Mouse (Mus musculus): Measurements from ENCODE around the gene Ankrd65. TPM values are rescaled to one million over a fixed set of nuclear protein-coding genes. Genes with fewer than 3 reads are reported as not detected.
"Not testable (repeated sequence)": the region's sequence is repeated elsewhere in the genome, so short reads cannot be mapped to it uniquely, and the experiment has no call there.

Gene Ankrd65
- 0.12 TPM in 1 of 2 replicates, not detected in the other for total RNA-seq (2012; rRNA removed)
- not detected for polyA plus RNA-seq (2012; ENCODE audit: insufficient read depth in 1 of 2, insufficient read length in 2 of 2, low read depth in 1 of 2, low replicate concordance in 2 of 2, missing spikeins in 1 of 2)

- H3K9ac ChIP-seq (ENCODE audit: control insufficient read depth, low read depth, low read length, poor library complexity, severe bottlenecking), result no peak within 1 kb of the TSS
- H3K27ac ChIP-seq (ENCODE audit: control insufficient read depth, low read depth, low read length), result no peak within 1 kb of the TSS
- no peak for DNase-seq (ENCODE audit: low read depth, low spot score)
- no peak for TF ChIP-seq SMC3 (IDR thresholded peaks at IDR 0.05; ENCODE audit: low read depth, low read length)
- no peak for TF ChIP-seq ZC3H11A (IDR thresholded peaks at IDR 0.05; ENCODE audit: low read depth, low read length)
- TF ChIP-seq BHLHE40 (IDR thresholded peaks at IDR 0.05; ENCODE audit: borderline replicate concordance, low read depth, low read length), result no peak
- TF ChIP-seq MYC (IDR thresholded peaks at IDR 0.05; ENCODE audit: low read depth, low read length), result no peak
- peaks cover 10 to 17% of the 10 kb centered on the region in 2 experiments for H3K4me1 ChIP-seq (ENCODE audit: control insufficient read depth in 1 of 2, insufficient read depth in 2 of 2, low read length in 2 of 2)
- no peaks in the 10 kb centered on the region for H3K79me2 ChIP-seq (ENCODE audit: control insufficient read depth, insufficient read depth, low read length, poor library complexity)
- H3K9me3 ChIP-seq (replicated peaks; ENCODE audit: insufficient read depth, low read length), result no peaks in the 10 kb centered on the region
- no peaks in the 10 kb centered on the region for H3K27me3 ChIP-seq (ENCODE audit: control insufficient read depth in 1 of 2, insufficient read depth in 2 of 2, low read length in 2 of 2)
- H3K4me3 ChIP-seq (ENCODE audit: control insufficient read depth in 1 of 2, insufficient read depth in 1 of 2, low read depth in 2 of 2, low read length in 2 of 2), result no peak within 1 kb of the TSS
- H3K36me3 ChIP-seq (ENCODE audit: control insufficient read depth in 1 of 2, insufficient read depth in 2 of 2, low read length in 2 of 2), result peaks cover 0 to 15% of the 10 kb centered on the region in 2 experiments; a peak in 2 of 4 replicates
Measured at GRCm38 (mm10) chr4:155790021-155790489, at the start of gene Ankrd65. Gene Ankrd65, plus strand, starts transcription at chr4:155790439.

- H3K36me3 ChIP-seq (ENCODE audit: control insufficient read depth in 1 of 2, insufficient read depth in 2 of 2, low read length in 2 of 2), result peaks cover 0 to 16% of the 10 kb centered on the region in 2 experiments; a peak in 2 of 4 replicates
- H3K27ac ChIP-seq (ENCODE audit: control insufficient read depth, low read depth, low read length); H3K4me3 ChIP-seq (ENCODE audit: control insufficient read depth in 1 of 2, insufficient read depth in 1 of 2, low read depth in 2 of 2, low read length in 2 of 2): not testable (repeated sequence)
Measured at GRCm38 (mm10) chr4:155740681-155741080, 49.6 kb upstream of the Ankrd65 start.

GRCm38 (mm10) chr4:155742684-155743083 is 47.6 kb upstream of the Ankrd65 start:
- Histone ChIP-seq H3K79me2 (ENCODE audit: control insufficient read depth, insufficient read depth, low read length, poor library complexity) (no peaks in the 10 kb centered on the region), H3K4me3 (ENCODE audit: control insufficient read depth in 1 of 2, insufficient read depth in 1 of 2, low read depth in 2 of 2, low read length in 2 of 2) (no peak overlapping the region), H3K9ac (ENCODE audit: control insufficient read depth, low read depth, low read length, poor library complexity, severe bottlenecking) (no peak overlapping the region), H3K4me1 (ENCODE audit: control insufficient read depth in 1 of 2, insufficient read depth in 2 of 2, low read length in 2 of 2) (no peaks in the 10 kb centered on the region), H3K9me3 (replicated peaks; ENCODE audit: insufficient read depth, low read length) (no peaks in the 10 kb centered on the region), H3K27ac (ENCODE audit: control insufficient read depth, low read depth, low read length) (no peak overlapping the region), H3K36me3 (ENCODE audit: control insufficient read depth in 1 of 2, insufficient read depth in 2 of 2, low read length in 2 of 2) (peaks cover 0 to 18% of the 10 kb centered on the region in 2 experiments; a peak in 2 of 4 replicates), H3K27me3 (ENCODE audit: control insufficient read depth in 1 of 2, insufficient read depth in 2 of 2, low read length in 2 of 2) (no peaks in the 10 kb centered on the region)
- DNase-seq (ENCODE audit: low read depth, low spot score), result no peak
- TF ChIP-seq ZMIZ1 (IDR thresholded peaks at IDR 0.05; ENCODE audit: low read depth, low read length) (no peak), CHD2 (IDR thresholded peaks at IDR 0.05; ENCODE audit: low read length) (no peak), EP300 (IDR thresholded peaks at IDR 0.05; ENCODE audit: low read depth in 1 of 2, low read length in 2 of 2) (no peak), SIN3A (IDR thresholded peaks at IDR 0.05; ENCODE audit: low read length) (no peak), POLR2AphosphoS2 (IDR thresholded peaks at IDR 0.05; ENCODE audit: low read length) (no peak), ELF1 (IDR thresholded peaks at IDR 0.05; ENCODE audit: low read depth, low read length) (no peak), JUND (IDR thresholded peaks at IDR 0.05; ENCODE audit: low read depth, low read length) (no peak), TBP (IDR thresholded peaks at IDR 0.05; ENCODE audit: low read depth, low read length) (no peak), CTCF (IDR thresholded peaks at IDR 0.05 in 2 of 3, conservative IDR thresholded peaks at IDR 0.05 in 1 of 3; ENCODE audit: control insufficient read depth in 1 of 3, insufficient read depth in 1 of 3, low read depth in 2 of 3, low read length in 3 of 3, poor library complexity in 1 of 3, severe bottlenecking in 1 of 3) (no peak), RAD21 (IDR thresholded peaks at IDR 0.05; ENCODE audit: low read depth, low read length) (no peak), RCOR1 (IDR thresholded peaks at IDR 0.05; ENCODE audit: low read depth, low read length) (no peak), USF2 (IDR thresholded peaks at IDR 0.05; ENCODE audit: borderline replicate concordance in 1 of 2, insufficient read depth in 1 of 2, low read depth in 1 of 2, low read length in 2 of 2) (no peak), E2F4 (IDR thresholded peaks at IDR 0.05; ENCODE audit: borderline replicate concordance, low read depth, low read length) (no peak), MAZ (IDR thresholded peaks at IDR 0.05; ENCODE audit: low read depth, low read length) (no peak)

More at GRCm38 (mm10) chr4:155740681-155741080, 49.6 kb upstream of the Ankrd65 start:
- DNase-seq (ENCODE audit: low read depth, low spot score); H3K9ac ChIP-seq (ENCODE audit: control insufficient read depth, low read depth, low read length, poor library complexity, severe bottlenecking); H3K79me2 ChIP-seq (ENCODE audit: control insufficient read depth, insufficient read depth, low read length, poor library complexity); H3K9me3 ChIP-seq (replicated peaks; ENCODE audit: insufficient read depth, low read length); H3K27me3 ChIP-seq (ENCODE audit: control insufficient read depth in 1 of 2, insufficient read depth in 2 of 2, low read length in 2 of 2); H3K4me1 ChIP-seq (ENCODE audit: control insufficient read depth in 1 of 2, insufficient read depth in 2 of 2, low read length in 2 of 2): not testable (repeated sequence)

Data from MEL (cell line).